Mouse (Mus musculus): ENCODE measurements around the gene Tmem50a.
A peak's percentile ranks its signal among the peaks of the same experiment; 100 is the strongest.

DNA sequence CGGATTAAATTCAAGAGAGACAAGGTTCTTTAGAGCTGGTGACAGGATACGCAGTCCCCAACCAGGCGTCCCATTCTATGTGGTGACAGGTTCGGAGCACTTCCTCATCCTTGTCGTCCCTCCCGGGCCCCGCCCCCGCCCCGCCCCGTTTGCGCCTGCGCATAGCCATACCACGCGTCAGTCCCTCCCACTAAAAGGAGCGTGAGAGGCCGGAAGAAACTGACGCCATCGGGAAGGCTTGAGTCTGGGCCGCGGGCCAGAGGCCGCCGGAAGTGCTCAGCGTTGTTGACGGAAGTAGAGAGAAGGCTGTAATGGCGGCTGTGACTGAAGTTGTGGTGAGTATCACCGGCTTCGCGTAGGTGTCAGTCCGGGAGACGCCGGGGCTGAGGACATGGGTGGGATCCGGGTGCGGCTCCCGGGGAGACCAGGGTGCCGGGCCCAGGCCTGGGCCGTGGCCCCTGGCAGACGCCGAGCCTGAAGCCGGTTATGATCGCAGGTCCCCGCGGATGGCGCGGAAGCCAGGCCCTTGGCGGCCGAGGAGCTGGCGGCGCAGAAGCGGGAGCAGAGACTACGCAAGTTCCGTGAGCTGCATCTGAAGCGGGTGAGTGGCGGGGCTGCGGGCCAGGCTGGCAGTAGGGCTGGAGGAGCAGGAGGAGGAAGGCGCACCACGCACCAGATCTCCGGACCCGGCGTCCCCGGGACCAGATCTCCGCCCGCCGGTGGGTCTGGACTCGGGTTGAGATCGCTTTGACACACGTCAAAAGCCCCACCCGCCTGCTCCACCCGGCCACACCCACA is 16.1 kb upstream of the Tmem50a start, which contains the start of gene Syf2:
- TF ChIP-seq POLR2A (IDR thresholded peaks at IDR 0.05; ENCODE audit: borderline replicate concordance, extremely low read depth, low read depth, low read length) (peak; percentile 75; the same call in 1 of the 2 replicates), CTCF (IDR thresholded peaks at IDR 0.05; ENCODE audit: insufficient read depth, low read length) (no peak)
